Mouse (Mus musculus) megakaryocyte, embryonic 14.5 days (primary cell): ENCODE results near the gene Tmem269.

Source experiments
- FLI1 ChIP-seq: IDR thresholded peaks from 2 replicates; pipeline ENCODE4 v1.6.1; 2012; ENCODE audit warnings: low read length, inconsistent platforms, mixed read lengths
- GATA1 ChIP-seq: IDR thresholded peaks from 3 replicates; pipeline ENCODE4 v1.6.1; 2012; ENCODE audit warnings: mixed read lengths, low read length, inconsistent platforms, borderline replicate concordance

DNA sequence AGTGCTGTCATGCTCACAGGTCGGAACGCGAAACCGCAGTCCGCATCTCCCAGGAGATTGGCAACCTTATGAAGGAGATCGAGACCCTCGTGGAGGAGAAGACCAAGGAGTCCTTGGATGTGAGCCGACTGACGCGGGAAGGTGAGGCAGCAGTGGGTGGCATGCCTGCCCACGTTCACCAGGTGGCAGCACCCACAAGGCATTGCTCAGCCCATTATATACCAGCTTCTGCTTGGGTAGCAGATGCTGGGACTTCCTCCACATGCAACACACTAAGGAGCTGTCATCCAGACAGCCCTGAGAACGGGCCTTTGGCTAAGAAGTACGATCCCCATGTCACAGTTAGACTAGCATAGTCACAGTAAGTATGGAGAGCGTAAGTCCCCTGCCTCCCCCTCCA is 23.6 kb upstream of the Tmem269 start:
- TF ChIP-seq GATA1 (no peak), FLI1 (no peak)
